Mouse (Mus musculus): Measurements from ENCODE around the gene Hoxd13. TPM values are rescaled to one million over a fixed set of nuclear protein-coding genes. Genes with fewer than 3 reads are reported as not detected.

Hoxd13 gene
- 1 to 10 TPM in 1 of 26 experiments, not detected in 25; 3.1 TPM for total RNA-seq (2018; cell fraction: chromatin; rRNA removed)
- total RNA-seq (2018; cell fraction: cytosol; rRNA removed): not detected
- not detected for total RNA-seq (2018; cell fraction: nucleus; rRNA removed)
- polyA plus RNA-seq (2018): not detected in 3 replicates

DNA sequence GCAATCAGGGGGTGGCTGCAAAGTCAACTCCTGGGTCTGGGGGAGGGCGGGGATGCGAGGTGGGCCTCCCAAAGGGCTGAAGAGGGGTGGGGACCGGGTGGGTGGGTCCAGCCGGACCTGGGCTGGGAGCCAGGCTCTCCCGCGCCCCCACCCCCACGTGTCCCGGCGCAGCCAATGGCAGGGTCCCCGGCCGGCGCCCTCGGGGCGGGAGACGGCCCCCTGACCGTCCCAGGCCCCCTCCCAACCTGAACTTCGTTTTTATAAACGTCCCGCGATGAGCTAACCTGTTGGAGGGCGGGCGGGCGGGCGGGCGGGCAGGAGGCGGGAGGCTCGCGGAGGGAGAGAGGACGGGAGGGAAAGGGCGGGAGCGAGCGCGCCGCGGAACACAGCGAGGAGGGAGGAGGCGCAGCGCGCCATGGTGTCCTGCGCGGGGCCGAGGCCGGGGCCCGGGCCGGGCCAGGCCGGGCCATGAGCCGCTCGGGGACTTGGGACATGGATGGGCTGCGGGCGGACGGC lies at the start of gene Hoxd13:
Gene Hoxd13 (plus strand): TSS at position 469 of the 516 bp plus-strand sequence.
- Histone ChIP-seq H3K79me2 (ENCODE audit: inconsistent target) (no peaks in the 10 kb centered on the region), H3K4me3 (ENCODE audit: inconsistent target) (no peak within 1 kb of the TSS), H3K27ac (no peak within 1 kb of the TSS), H3K36me3 (ENCODE audit: inconsistent target) (no peaks in the 10 kb centered on the region)
- 2% methylated on average over 22 of the region's 51 CpGs for WGBS (ENCODE audit: missing documents)

DNA sequence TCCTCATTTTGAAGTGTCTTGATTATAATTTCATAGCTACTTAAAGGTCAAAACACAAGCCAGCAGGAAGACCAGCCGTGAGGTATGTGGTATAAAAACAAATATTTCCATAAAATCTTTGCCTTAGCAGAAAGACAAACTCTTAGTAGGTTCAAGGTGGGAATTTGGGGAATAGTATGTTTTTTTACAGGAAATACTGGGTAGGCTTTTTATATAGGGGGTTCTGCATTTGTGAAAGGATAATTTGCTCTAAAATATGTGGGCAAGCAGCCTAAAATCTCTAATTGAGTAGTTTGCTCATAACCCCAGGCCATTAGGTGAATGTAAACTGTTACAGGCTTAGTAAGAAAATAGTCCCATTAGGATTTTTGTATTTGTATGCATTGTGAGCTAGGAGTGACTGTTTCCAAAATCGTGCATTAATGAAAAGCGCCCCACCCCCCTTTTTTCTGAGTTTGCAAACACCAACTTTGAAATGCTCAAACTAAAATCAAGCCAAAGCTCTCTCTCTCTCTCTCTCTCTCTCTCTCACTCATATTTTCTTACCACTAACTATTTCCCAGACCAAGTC lies 48.3 kb upstream of the Hoxd13 start:
- Histone ChIP-seq H3K4me3 (ENCODE audit: inconsistent target) (no peak overlapping the region), H3K79me2 (ENCODE audit: inconsistent target) (no peaks in the 10 kb centered on the region), H3K36me3 (ENCODE audit: inconsistent target) (no peaks in the 10 kb centered on the region), H3K27ac (no peak overlapping the region)
- WGBS (ENCODE audit: missing documents): 94% methylated on average over 2 of the region's 3 CpGs

DNA sequence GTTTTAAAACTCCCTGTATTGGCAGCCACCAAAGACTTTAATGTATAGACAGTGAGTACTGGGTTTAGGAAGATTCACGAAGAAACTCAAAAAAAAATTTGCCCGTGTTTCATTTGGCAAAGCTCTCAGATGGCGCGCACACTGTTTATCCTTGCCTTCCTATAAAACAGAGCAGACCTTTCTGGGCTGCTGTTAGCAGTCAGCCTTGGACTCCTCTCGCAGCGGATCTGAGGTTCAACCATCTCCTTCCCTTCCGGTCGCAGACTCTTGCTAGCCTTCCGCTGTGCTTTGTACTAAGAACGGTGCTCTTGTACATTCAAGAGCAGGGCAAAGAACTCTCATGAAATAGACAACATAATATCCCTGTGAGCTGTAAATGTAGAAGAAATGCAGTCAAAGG lies 47.7 kb upstream of the Hoxd13 start:
- 89% methylated on average over 10 of the region's 10 CpGs for WGBS (ENCODE audit: missing documents)
- no peak overlapping the region for H3K4me3 ChIP-seq (ENCODE audit: inconsistent target)

DNA sequence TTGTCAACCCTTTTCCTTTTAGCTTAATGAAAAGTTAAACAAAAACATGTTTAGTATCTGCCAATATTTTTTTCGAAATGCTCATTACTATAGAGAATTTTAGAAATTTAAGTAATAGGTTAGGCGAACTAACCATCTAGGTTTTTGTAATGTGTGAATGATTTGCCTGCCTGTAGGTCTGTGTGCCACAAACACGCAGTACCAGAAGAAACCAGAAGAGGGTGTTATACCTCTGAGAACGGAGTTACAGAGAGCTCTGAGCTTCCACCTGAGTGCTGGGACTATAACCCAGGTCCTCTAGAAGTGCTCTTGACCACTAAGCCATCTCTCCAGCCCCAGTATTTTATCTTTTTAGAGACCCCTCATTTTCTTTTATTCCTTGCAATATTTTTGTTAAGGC lies 32.7 kb upstream of the Hoxd13 start:
- WGBS (ENCODE audit: missing documents): 79% methylated on average over 4 of the region's 4 CpGs
- H3K27ac ChIP-seq: no peak overlapping the region

More for the DNA sequence above, 47.7 kb upstream of the Hoxd13 start:
- H3K27ac ChIP-seq: no peak overlapping the region
- H3K36me3 ChIP-seq (ENCODE audit: inconsistent target): no peaks in the 10 kb centered on the region
- H3K79me2 ChIP-seq (ENCODE audit: inconsistent target): no peaks in the 10 kb centered on the region

DNA sequence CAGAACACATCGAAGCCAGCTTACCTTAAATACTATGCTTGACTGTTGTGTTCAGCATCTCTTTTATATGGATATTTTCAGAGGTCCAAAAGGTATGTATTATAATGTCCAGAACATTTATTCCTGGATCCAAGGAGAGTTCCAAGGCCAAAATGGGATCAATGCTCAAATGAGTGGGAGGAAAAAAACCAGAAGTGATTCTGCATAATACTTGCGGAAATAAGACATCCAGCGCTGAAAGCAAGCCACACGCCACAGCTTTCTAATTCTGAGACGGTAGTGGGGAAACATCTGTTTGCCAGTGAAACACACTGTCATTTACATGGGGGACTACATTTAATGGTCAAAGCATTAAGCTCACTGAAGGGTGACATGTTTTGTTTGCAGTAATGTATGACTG lies 25.7 kb upstream of the Hoxd13 start:
- Histone ChIP-seq H3K79me2 (ENCODE audit: inconsistent target) (no peaks in the 10 kb centered on the region), H3K4me3 (ENCODE audit: inconsistent target) (no peak overlapping the region), H3K36me3 (ENCODE audit: inconsistent target) (no peaks in the 10 kb centered on the region), H3K27ac (no peak overlapping the region)
- WGBS (ENCODE audit: missing documents): 11% methylated on average over 5 of the region's 5 CpGs

More for the DNA sequence above, 32.7 kb upstream of the Hoxd13 start:
- Histone ChIP-seq H3K79me2 (ENCODE audit: inconsistent target) (no peaks in the 10 kb centered on the region), H3K36me3 (ENCODE audit: inconsistent target) (no peaks in the 10 kb centered on the region), H3K4me3 (ENCODE audit: inconsistent target) (no peak overlapping the region)

DNA sequence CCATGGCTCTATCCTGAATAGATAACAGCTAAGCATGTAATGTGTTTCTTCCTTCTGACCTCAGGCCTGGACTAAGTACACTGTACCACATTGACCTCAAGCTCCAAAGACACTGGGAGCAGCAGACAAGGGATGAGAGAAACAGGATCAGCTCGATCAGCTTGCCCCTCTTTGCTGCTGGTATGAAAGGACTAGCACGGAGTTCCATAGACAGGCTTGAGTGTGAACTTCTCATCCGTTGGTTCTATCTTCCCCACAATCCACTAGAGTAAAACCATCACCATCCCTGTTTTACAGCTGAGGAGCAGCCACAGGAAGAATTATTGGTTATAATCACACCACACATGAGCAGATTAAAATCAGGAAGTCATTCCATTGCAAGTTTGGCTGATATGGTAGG lies 22.5 kb upstream of the Hoxd13 start:
- 87% methylated on average over 3 of the region's 3 CpGs for WGBS (ENCODE audit: missing documents)
- no peak overlapping the region for H3K4me3 ChIP-seq (ENCODE audit: inconsistent target)
- no peaks in the 10 kb centered on the region for H3K79me2 ChIP-seq (ENCODE audit: inconsistent target)
- H3K36me3 ChIP-seq (ENCODE audit: inconsistent target): no peaks in the 10 kb centered on the region
- no peak overlapping the region for H3K27ac ChIP-seq

DNA sequence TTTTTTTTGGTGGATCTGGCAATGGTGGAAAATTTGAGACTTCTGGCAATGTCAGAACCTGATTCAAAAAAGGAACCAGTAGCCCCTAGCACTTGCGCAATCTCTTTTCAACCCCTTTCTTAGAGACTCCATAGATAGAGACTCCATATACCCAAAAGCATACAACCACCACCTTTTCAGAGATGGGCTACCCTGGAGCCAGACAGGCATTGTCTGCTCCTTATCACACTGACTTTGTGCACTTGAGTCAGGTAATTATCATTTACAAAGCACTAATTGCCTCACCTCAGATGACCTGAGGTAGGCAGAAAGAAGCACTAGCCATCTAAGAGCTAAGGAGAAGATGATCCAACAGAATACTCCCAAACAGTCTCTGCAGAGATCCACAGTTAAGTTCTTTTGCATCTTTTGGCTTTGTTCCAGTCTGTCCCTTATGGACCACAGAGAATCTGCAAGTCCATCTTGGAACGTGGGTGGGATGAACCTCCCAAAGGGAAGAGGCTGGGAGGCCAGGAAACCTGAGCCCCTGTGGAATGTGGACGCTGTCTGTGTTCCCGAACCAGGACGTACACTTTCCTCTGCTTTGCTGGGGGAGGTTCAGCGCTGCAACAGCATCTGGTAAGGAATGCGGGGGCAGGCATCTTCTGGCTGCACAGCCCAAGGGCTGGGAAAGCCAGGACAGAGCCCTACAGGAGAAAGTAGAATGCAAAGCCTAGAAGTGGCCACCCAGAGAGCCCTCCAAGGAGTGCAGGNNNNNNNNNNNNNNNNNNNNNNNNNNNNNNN lies 20.8 kb upstream of the Hoxd13 start:
- Histone ChIP-seq H3K36me3 (ENCODE audit: inconsistent target) (no peaks in the 10 kb centered on the region), H3K4me3 (ENCODE audit: inconsistent target) (no peak overlapping the region), H3K27ac (no peak overlapping the region), H3K79me2 (ENCODE audit: inconsistent target) (no peaks in the 10 kb centered on the region)
- 34% methylated on average over 7 of the region's 7 CpGs for WGBS (ENCODE audit: missing documents)

DNA sequence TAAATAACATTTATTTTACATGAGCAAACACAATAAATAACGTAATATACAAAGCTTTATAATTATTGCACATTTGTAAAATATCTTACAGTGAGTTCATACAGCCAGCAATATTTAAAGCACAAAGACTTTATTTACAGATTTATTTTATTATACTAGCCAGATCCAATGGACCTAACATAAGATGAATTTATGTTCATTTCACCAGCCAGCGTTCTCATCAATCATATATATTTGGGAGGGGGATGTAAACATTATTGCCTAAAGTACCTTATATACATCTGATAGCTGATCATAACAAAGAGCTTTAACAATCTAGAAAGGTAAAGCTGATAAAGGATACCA lies 15.1 kb upstream of the Hoxd13 start:
- H3K36me3 ChIP-seq (ENCODE audit: inconsistent target): no peaks in the 10 kb centered on the region
- H3K4me3 ChIP-seq (ENCODE audit: inconsistent target): no peak overlapping the region
- WGBS (ENCODE audit: missing documents): 48% methylated on average over 2 of the region's 2 CpGs
- no peak overlapping the region for H3K27ac ChIP-seq
- H3K79me2 ChIP-seq (ENCODE audit: inconsistent target): no peaks in the 10 kb centered on the region

DNA sequence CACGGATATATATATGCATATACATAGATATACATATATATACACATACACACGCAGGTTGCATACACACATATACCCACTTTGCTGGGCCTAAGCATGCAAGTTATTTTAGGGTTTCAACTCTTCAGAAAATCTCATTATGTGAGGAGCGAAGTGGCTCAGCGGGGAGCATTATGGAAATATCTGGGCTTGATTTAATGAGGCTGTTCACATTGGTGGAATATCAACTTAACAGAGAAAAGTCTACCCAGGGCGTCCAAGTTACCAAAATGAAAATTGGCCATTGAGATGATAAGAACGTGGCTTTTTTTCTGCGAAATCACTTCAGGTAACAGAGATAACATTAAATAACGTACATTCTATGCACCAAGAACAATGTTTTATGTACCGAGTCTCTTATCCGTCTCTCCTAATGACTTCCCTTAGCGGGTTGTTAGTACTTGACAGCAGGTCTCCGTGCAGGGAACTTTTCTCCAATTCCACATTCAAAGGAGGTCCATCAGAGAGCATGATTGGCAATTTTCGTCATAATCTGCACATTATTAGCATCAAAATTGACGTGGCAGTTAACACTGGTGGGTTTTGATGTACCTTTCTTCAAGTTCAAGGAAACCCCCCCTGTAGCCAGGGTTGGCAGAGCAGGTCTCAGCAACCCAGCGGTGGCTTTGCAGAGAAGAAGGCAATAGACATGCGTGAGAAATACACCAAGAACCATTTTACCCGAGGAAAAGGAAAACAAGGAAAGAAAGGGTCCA lies 14.2 kb upstream of the Hoxd13 start:
- H3K4me3 ChIP-seq (ENCODE audit: inconsistent target): no peak overlapping the region
- WGBS (ENCODE audit: missing documents): 22% methylated on average over 17 of the region's 17 CpGs
- H3K79me2 ChIP-seq (ENCODE audit: inconsistent target): no peaks in the 10 kb centered on the region
- no peak overlapping the region for H3K27ac ChIP-seq
- H3K36me3 ChIP-seq (ENCODE audit: inconsistent target): no peaks in the 10 kb centered on the region

DNA sequence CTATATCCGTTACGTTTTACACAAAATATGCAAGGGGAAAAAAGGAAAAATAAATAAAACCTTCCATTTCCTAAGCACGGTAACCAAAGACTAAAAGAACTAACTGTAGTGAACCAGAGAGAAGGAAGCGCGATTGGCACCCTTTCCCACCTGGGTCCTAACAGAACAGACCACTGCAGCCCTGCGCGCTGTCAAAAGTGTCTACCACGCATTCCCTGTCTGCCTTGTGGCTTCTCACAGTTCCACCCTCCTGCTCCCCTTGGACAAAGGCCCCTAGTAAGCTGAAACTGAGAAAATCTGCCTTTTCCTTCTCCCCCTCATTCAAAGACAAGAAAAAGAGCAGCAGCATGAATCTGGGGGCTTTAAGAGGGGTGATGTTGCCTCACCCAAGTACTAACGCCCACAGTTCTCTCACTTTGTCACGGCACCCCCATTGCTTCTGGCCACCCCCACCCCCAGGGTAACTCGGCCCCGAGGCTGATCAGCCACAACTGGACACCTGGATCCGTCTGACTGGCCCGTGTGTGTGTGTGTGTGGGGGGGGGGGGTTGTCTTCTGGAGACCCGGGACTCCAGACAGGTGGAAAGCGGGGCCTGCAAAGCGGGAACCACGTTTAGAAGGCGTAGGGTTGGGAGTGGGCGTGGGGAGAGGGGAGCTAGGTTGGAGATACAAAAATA lies 13.2 kb upstream of the Hoxd13 start:
- Histone ChIP-seq H3K27ac (no peak overlapping the region), H3K36me3 (ENCODE audit: inconsistent target) (no peaks in the 10 kb centered on the region), H3K4me3 (ENCODE audit: inconsistent target) (no peak overlapping the region), H3K79me2 (ENCODE audit: inconsistent target) (no peaks in the 10 kb centered on the region)
- 18% methylated on average over 16 of the region's 20 CpGs for WGBS (ENCODE audit: missing documents)

DNA sequence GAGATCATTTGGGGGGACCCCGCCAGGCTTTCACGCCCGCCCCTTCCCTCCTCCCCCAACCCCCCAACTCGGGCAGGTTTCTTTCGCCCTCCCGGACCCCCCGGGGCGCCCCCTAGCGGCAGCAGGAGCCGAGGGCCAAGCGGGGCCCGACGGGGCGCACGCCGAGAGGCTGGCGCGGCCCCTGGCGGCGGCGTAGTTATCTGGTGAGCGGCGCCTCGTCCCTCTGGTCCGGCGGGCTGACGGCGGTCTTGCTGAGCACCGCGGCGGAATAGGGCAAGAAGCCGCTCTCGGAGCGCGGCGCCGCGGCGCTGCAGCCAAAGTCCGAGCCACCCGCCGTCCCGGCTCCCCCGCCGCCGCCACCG lies 12.7 kb upstream of the Hoxd13 start:
- no peaks in the 10 kb centered on the region for H3K79me2 ChIP-seq (ENCODE audit: inconsistent target)
- no peak overlapping the region for H3K4me3 ChIP-seq (ENCODE audit: inconsistent target)
- H3K36me3 ChIP-seq (ENCODE audit: inconsistent target): no peaks in the 10 kb centered on the region
- H3K27ac ChIP-seq: no peak overlapping the region
- 4% methylated on average over 26 of the region's 47 CpGs for WGBS (ENCODE audit: missing documents)

DNA sequence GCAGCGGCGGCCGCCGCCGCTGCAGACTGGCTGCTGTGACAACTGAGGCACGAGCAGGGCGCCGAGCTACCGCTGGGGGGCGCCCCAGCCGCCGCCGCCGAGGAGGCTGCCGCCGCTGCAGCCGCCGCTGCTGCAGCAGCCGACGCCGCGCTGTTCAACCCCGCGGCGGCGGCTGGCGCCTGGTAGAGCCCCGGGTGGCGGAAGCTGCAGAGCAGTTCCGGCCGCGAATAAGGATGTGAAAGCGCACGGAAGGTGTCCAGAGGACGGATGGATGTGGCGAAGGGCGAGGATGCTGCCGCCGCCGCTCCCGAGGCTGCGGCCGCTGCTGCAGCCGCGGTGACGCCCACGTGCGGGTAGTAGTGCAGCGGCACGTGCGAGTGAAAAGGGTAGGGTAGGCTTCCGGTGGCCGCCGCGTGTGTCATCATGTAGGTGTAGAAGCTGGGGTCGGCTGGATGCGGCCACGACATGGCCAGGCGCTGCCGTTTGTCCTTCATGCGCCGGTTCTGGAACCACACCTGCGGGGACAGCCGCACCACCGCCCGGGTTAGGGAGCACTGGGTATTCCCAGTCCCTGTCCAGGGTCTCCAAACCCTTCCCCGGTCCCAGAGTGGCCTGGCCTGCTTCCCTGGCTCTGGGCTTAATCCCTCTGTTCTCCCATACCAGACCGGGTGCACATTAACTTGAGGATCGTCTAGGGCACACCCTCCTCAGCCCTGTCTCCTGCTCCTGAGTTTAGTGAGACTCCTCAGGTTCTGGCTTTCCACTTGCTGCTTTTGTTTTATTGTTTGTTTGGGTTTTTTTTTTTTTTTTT lies 12.1 kb upstream of the Hoxd13 start:
- Histone ChIP-seq H3K79me2 (ENCODE audit: inconsistent target) (no peaks in the 10 kb centered on the region), H3K36me3 (ENCODE audit: inconsistent target) (no peaks in the 10 kb centered on the region), H3K27ac (no peak overlapping the region), H3K4me3 (ENCODE audit: inconsistent target) (no peak overlapping the region)
- 2% methylated on average over 64 of the region's 69 CpGs for WGBS (ENCODE audit: missing documents)

DNA sequence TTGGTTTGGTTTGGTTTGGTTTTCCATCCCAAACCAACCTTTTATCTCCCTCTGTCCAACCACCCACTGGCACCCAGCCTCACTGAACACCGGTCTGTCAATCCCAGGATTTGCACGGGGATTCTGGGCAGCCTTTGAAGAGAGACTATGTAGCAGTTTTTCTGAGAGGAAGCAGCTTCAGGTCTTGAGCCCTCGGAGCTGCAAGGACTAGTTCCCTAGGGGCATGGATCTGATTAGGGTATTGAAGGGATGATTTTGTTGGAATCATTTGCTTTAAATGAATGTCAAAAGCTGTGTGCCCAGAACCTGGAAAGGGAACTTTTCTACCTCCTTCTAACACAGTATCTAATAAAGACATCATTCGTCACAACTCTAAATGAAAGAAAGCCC lies 11.5 kb upstream of the Hoxd13 start:
- Histone ChIP-seq H3K79me2 (ENCODE audit: inconsistent target) (no peaks in the 10 kb centered on the region), H3K27ac (no peak overlapping the region), H3K4me3 (ENCODE audit: inconsistent target) (no peak overlapping the region), H3K36me3 (ENCODE audit: inconsistent target) (no peaks in the 10 kb centered on the region)
- WGBS (ENCODE audit: missing documents): 17% methylated on average over 4 of the region's 4 CpGs

Data from macrophage (primary cell).